Mouse (Mus musculus) lung, embryonic 14.5 days (tissue): ENCODE data around the gene Eif2d. TPM values are rescaled to one million over a fixed set of nuclear protein-coding genes. Genes with fewer than 3 reads are reported as not detected.

Source experiments
- ATAC-seq: fragments of 200-750 bp; cut with Nextera tagmentation; 2 replicates; pipeline ENCODE4 v1.8.0; 2017; ENCODE audit warnings: mild to moderate bottlenecking, moderate TSS enrichment, moderate library complexity; ENCODE audit not compliant: insufficient read depth
- DNase-seq: peaks from one replicate; pipeline ENCODE4 v3.0.0-alpha.2; 2015
- H3K27ac ChIP-seq: fragments of 300-500 bp; sonication (generic); 2 replicates; pipeline ENCODE4 v1.5.1; 2014; ENCODE audit warnings: low read depth, mild to moderate bottlenecking, moderate library complexity
- H3K27me3 ChIP-seq: fragments of 300-500 bp; sonication (generic); 2 replicates; pipeline ENCODE4 v1.6.1; 2014; ENCODE audit warnings: low read length, control low read depth; ENCODE audit not compliant: insufficient read depth
- H3K36me3 ChIP-seq: fragments of 300-500 bp; sonication (generic); 2 replicates; pipeline ENCODE4 v1.6.1; 2014; ENCODE audit warnings: control low read depth; ENCODE audit not compliant: insufficient read depth
- H3K4me1 ChIP-seq: fragments of 300-500 bp; sonication (generic); 2 replicates; pipeline ENCODE4 v1.6.1; 2014; ENCODE audit warnings: antibody characterized with exemption, control low read depth; ENCODE audit not compliant: insufficient read depth
- H3K4me2 ChIP-seq: fragments of 300-500 bp; sonication (generic); 2 replicates; pipeline ENCODE4 v1.6.1; 2014; ENCODE audit warnings: mild to moderate bottlenecking
- H3K4me3 ChIP-seq: fragments of 300-500 bp; sonication (generic); 2 replicates; pipeline ENCODE4 v1.5.1; 2014; ENCODE audit warnings: low read depth, low read length
- H3K9ac ChIP-seq: fragments of 300-500 bp; sonication (generic); 2 replicates; pipeline ENCODE4 v1.6.1; 2014
- H3K9me3 ChIP-seq: fragments of 300-500 bp; sonication (generic); 2 replicates; pipeline ENCODE4 v1.6.1; 2016; ENCODE audit warnings: low read depth, low read length, control low read depth
- CTCF ChIP-seq: IDR thresholded peaks from 2 replicates; pipeline ENCODE4 v1.5.1; 2016; ENCODE audit warnings: antibody characterized with exemption, low read depth
- WGBS: fragments of 180-500 bp; shearing (Covaris S2); extraction: QIAGEN DNeasy Blood & Tissue Kit; methylation state at CpG from one replicate; pipeline ENCODE4 v1.1.7; 2014; 5-methylcytosine and 5-hydroxymethylcytosine counted together
- polyA plus RNA-seq: library from polyadenylated mRNA; unstranded; fragments of >200 nt; fragmentation: Nextera tagmentation; extraction: Ambion mirVana; gene quantifications from 2 replicates; pipeline ENCODE4 v1.2.1, GENCODE M21; 2014

The Eif2d gene
- polyA plus RNA-seq, 1 experiment from 2014 or later: 58.0 TPM

GRCm38 (mm10) chr1:131233527-131233926 lies 80.5 kb downstream of the Eif2d start:
- DNase-seq: no peak
- H3K36me3 ChIP-seq: no peaks in the 10 kb centered on the region
- ATAC-seq: no peak
- no peaks in the 10 kb centered on the region for H3K4me1 ChIP-seq
- H3K27me3 ChIP-seq: no peaks in the 10 kb centered on the region
- H3K4me3 ChIP-seq: no peak overlapping the region
- H3K9me3 ChIP-seq: no peaks in the 10 kb centered on the region
- WGBS: 47% methylated on average over 12 of the region's 12 CpGs
- TF ChIP-seq CTCF: no peak
- no peak overlapping the region for H3K27ac ChIP-seq
- no peak overlapping the region for H3K4me2 ChIP-seq
- H3K9ac ChIP-seq: no peak overlapping the region

DNA sequence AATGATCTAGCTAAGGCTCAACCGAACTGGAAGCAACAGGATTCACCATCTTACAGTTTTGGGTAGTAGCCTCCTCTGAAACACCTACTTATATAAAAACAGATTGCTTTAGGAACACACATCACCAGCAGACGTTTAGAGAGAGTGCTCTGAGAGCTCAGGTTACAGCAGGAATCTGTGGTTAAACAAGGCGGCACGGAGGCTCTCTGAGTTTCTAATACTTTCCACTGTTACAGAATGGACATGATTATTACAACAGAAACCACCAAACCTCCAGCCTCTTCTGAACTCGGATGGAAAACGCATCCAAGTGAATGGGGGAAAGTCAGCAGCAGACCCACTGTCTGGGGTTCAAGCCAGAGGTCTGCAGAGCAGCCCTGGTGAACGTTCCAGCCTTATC lies 83.1 kb downstream of the Eif2d start:
- no peaks in the 10 kb centered on the region for H3K9me3 ChIP-seq
- H3K4me3 ChIP-seq: no peak overlapping the region
- ATAC-seq: no peak
- no peaks in the 10 kb centered on the region for H3K36me3 ChIP-seq
- no peak for DNase-seq
- H3K9ac ChIP-seq: no peak overlapping the region
- H3K4me1 ChIP-seq: no peaks in the 10 kb centered on the region
- H3K4me2 ChIP-seq: no peak overlapping the region
- WGBS: 35% methylated on average over 7 of the region's 7 CpGs
- TF ChIP-seq CTCF: no peak
- H3K27ac ChIP-seq: no peak overlapping the region
- H3K27me3 ChIP-seq: no peaks in the 10 kb centered on the region

Other genes with a start within 250 kb of the Eif2d start
- not detected in 2 replicates for gene Il20, start 241.7 kb upstream of the Eif2d start, polyA plus RNA-seq
- gene Il19, start 213.1 kb upstream of the Eif2d start, polyA plus RNA-seq: not detected in 2 replicates
- gene Il10, start 133.3 kb upstream of the Eif2d start, polyA plus RNA-seq: not detected in 2 replicates
- 63.6 and 72.3 TPM in 2 replicates for gene Mapkapk2, start 55.4 kb upstream of the Eif2d start, polyA plus RNA-seq
- gene Dyrk3, start 14.8 kb upstream of the Eif2d start, polyA plus RNA-seq: 3.9 and 4.3 TPM in 2 replicates
- 3.1 and 3.7 TPM in 2 replicates for gene Rassf5, start 92.1 kb downstream of the Eif2d start, polyA plus RNA-seq
- gene Ikbke, start 126.4 kb downstream of the Eif2d start, polyA plus RNA-seq: 2.0 and 2.3 TPM in 2 replicates